Mouse (Mus musculus): ENCODE data around the gene Kif5a. TPM values are rescaled to one million over a fixed set of nuclear protein-coding genes. Genes with fewer than 3 reads are reported as not detected.
"Not testable (repeated sequence)": the region's sequence is repeated elsewhere in the genome, so short reads cannot be mapped to it uniquely, and the experiment has no call there.

Gene Kif5a
- not detected for polyA plus RNA-seq (2017; shearing (Covaris generic))

GRCm38 (mm10) chr10:127262548-127263398, at the start of gene Kif5a:
Kif5a (minus strand) TSS chr10:127263348.
- no peak for ATAC-seq

GRCm38 (mm10) chr10:127312858-127313257, 49.7 kb upstream of the Kif5a start:
- no peak for ATAC-seq

- peak; percentile 54 for ATAC-seq
Measured at GRCm38 (mm10) chr10:127312356-127312676, 49.2 kb upstream of the Kif5a start.

- ATAC-seq, result peak; percentile 91
Measured at GRCm38 (mm10) chr10:127311476-127312355, 48.6 kb upstream of the Kif5a start, which contains the start of gene Mars. Mars (minus strand) TSS chr10:127311786.

DNA sequence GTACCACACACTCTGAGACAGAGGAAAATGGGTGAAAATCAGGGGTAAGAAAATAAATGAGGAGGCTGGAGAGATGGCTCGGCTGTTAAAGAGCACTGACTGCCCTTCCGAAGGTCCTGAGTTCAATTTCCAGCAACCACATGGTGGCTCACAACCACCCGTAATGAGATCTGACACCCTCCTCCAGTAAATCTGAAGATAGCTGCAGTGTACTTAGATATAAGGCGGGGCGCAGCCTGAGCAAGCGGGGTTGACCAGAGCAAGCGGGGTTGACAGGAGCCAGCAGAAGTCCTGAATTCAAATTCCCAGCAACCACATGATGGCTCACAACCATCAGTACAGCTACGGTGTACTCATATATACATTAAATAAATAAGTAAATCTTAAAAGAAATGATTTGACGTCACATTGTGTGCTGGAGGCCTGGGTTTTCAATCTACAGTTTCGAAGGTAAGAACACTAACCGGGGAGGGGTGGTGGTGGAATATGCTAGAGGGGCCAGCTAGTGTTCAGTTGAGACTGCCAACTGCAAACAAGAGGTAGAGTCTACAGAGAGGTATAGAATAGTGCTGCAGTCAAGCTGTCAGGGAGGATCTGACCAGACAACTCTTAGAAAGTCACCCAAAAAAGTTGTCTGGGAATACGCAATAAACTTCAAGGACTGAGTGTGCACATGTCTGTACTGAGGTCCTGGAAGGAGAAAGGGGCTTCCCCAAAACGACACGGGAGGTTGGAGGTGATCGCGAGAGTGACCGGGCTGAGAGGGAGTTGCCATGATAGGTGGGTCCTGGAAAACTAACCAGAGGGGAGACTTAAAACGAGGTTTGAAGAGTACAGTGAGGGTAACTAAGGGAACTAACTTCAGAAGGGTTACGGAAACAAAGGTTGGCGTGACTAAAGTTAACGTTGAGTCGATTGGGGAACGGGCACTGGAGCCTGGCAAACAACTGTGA, 47.7 kb upstream of the Kif5a start:
- peak; percentile 24 for ATAC-seq

DNA sequence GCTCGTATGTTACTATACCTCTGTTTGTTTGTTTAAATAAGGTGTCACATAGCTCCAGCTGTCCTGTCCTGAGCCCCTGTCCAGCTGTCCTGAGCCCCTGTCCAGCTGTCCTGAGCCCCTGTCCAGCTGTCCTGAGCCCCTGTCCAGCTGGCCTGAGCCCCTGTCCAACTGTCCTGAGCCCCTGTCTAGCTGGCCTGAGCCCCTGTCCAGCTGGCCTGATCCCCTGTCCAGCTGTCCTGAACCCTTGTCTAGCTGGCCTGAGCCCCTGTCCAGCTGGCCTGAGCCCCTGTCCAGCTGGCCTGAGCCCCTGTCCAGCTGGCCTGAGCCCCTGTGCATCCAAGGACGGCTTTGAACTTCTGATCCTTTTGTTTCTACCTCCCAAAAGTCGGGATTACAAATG, 46.0 kb upstream of the Kif5a start:
- ATAC-seq, result not testable (repeated sequence)

GRCm38 (mm10) chr10:127303136-127303535, 40.0 kb upstream of the Kif5a start:
- no peak for ATAC-seq

DNA sequence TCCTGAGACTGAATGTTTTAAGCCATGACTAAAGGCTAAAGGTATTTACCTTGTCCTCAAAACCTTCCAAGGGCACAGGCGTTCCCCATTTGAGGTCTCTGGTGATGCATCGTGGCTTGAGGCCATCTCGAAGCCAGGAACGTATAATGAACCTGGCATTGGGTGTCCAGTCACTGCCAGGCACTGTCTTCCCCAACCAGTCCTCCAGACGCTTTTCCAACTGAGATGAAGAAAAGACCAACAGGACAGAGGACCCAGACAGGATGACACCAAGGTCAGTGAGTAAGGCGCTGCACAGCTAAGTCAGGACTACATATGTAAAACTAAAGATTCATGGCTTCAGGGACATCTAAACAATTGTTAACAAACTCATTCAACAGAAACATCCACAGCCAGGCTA, 37.2 kb upstream of the Kif5a start:
- ATAC-seq, result no peak

DNA sequence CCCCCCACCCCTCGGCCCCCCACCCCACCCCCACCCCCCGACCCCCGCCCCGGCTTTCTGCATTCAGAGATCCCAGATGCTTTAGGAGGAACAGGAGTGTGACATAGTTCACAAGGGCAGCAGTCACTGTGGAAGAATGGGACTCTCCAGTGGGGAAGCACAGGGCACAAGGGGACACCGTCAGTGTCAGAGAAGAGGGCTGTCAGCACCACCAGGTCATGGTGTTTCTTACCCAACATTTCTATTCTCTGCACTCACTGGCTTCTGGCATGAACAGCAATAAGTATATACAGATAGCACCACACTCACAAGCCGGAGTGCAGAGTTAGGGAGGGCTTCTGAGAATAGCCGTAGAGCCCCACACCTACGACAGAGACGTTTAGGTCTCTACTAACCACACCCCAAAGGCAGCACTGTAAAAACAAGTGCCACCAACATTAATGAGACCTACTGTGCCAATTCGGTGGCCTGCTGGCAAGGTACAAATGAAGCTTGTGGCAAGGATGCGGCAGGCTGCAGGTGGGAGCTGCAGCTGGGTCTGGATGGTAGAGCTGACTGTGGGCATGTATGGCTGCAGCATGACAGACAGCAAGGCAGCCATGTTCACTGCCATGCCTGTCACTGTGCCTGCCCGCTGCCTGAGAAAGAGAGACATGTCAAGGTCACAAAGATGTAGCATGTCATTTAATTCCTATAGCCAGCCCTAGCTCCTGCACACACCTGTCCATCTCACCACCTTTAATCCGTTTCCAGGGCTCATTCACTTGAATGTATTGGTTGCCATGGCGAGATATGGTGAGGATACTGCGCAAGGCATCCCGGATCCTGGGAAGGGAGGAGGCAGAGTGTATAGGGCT, 34.1 kb upstream of the Kif5a start:
- no peak for ATAC-seq

GRCm38 (mm10) chr10:127295986-127296794, 33.0 kb upstream of the Kif5a start:
- no peak for ATAC-seq

DNA sequence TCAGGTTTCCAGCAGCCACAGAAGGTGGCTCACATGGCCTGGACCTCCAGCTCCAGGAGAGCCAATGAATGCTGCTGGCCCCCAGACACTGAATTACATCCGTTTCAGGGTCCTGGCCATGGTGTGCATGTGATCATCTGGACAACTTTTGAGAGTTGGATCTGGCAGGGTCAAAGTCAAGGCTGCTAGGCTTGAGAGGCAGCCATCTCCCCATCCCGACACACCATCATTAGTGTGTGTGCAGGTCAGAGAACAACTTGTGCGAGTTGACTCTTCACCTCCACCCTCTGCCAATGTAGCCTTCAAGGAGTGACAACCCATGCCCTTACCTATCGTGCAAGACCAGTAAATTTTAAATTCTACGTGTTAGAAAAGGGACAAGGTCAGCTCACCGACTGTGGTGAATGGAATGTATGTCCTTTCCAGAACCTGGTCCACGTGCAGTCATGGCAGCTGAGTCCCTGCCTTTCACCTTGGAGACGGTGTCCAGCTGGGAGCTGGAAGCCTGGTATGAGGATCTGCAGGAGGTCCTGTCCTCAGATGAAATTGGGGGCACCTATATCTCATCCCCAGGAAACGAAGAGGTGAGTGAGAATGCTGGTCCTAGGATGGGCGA, 31.9 kb upstream of the Kif5a start:
- no peak for ATAC-seq

DNA sequence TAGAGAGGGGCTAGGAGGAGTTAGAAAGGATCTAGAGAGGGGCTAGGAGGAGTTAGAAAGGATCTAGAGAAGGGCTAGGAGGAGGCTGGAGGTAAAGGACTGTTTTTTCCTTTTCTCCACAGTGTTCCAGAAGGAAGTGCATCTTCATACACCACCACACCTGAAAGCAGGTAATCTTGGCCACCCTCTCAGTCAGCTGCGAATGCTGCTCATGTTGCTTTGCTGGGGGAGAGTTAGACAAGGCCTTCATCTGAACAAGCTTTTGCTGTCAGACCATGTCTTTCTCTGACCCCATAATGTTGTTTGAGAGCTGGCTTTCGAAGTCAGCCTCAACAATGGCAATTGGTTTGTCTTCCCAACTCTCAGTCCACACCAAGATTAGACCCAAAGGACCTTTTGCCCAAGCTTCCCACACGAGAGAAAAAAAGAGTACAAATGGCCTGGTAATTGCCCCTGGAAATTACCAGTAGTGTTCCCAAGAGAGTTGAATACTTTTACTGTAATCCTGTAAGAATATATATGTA, 30.5 kb upstream of the Kif5a start:
- ATAC-seq, result no peak

- no peak for ATAC-seq
Measured at GRCm38 (mm10) chr10:127292987-127293538, 29.9 kb upstream of the Kif5a start.

DNA sequence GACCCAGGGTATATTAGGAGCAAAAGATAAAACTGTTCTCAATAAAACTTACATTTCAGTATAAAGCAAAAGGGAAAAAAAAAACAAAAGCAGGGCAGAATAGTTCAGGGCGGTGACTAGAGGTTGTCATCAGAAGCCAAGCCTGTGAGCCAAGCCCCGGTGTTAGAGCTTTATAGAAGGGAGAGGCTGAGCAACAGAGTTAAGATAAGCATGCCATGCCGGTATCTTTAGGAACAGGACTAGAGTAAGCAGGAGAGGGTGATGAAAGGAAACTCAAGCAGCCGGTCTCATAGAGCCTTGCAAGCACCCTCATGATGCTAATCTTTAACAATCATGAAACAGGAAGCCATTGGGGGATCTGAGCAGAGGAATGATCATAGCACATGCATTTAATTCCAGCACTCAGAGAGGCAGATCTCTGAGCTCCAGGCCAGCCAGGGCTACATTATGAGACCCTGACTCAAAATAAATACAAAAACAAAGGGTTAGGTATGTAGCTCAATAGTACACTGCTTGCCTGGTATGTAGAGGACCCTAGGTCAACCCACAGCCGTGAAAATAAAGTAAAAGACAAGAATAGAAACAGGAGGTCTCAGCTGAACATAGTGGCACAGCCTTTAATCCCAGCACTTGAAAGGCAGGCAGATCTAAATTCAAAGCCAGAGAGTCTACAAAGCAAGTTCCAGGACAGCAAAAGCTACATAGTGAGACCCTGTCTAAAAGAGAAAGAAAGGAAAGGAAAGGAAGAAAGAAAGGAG, 28.9 kb upstream of the Kif5a start:
- ATAC-seq, result no peak

DNA sequence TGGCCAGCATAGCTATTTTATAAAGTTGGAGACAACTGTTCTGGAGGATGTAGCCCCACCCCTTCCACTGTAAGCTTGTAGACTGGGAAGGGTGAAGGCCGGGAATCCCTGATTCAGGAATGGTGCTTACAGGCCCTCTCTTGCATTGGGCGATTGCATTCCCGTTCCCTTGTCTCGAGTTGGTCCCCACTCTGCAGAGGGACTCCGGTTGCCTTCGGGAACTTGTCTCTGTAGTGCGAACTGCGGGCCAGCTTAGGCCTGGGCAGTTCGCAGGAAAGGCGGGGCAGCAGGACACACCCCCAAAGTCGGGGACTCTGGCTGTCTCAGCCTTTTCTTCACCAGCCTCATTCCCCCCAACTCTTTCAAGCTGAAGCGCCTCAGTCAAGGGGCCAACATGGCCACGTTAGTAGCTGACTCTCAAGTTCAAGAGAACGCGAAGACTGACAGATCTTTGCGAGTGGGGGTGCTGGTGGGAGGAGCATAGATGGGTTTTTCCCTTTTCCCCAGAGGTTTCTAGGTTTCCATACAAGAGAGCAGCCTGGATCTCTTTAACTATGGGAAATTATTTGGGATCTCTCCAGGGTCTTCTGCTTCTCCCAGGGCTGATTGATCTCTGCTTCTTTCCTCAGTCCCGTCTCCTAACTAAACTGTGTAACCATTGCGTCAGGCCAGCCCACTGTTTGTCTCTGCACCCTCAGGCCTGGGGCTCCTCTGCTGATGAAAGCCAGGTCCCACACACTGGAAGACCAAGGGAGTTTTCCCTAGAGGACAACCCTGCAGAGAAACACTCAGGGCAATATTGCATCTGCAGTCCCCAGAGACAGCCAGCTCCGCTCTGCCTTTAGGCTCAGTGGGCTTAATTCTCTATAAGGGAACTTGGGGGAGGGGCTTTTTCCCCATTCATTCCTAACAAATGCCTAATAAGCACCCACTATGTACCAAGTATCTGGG, 28.1 kb upstream of the Kif5a start:
- peak; percentile 20 for ATAC-seq

GRCm38 (mm10) chr10:127290307-127290929, 27.3 kb upstream of the Kif5a start:
- ATAC-seq, result peak; percentile 81
